Mouse (Mus musculus) hindbrain, embryonic 16.5 days (tissue): Measurements from ENCODE around the gene Agap3. TPM values are rescaled to one million over a fixed set of nuclear protein-coding genes. Genes with fewer than 3 reads are reported as not detected.

ENCODE experiments used
- ATAC-seq: fragments of 200-750 bp; cut with Nextera tagmentation; 2 replicates; pipeline ENCODE4 v1.8.0; 2017; ENCODE audit warnings: moderate TSS enrichment, moderate library complexity
- H3K27ac ChIP-seq: fragments of 300-500 bp; sonication (generic); 2 replicates; pipeline ENCODE4 v1.5.1; 2014; ENCODE audit warnings: low read depth, mild to moderate bottlenecking, control low read depth, low read length, moderate library complexity
- H3K27me3 ChIP-seq: fragments of 300-500 bp; sonication (generic); replicated peaks from 2 replicates; pipeline ENCODE4 v1.6.1; 2014; ENCODE audit warnings: low read length; ENCODE audit not compliant: control insufficient read depth, insufficient read depth
- H3K36me3 ChIP-seq: fragments of 300-500 bp; sonication (generic); 2 replicates; pipeline ENCODE4 v1.6.1; 2014; ENCODE audit warnings: mild to moderate bottlenecking, low read length, moderate library complexity, mixed read lengths; ENCODE audit not compliant: control insufficient read depth, insufficient read depth
- H3K4me1 ChIP-seq: fragments of 300-500 bp; sonication (generic); 2 replicates; pipeline ENCODE4 v1.6.1; 2014; ENCODE audit warnings: low read depth, low read length; ENCODE audit not compliant: control insufficient read depth, insufficient read depth
- H3K4me2 ChIP-seq: fragments of 300-500 bp; sonication (generic); 2 replicates; pipeline ENCODE4 v1.6.1; 2014; ENCODE audit warnings: mild to moderate bottlenecking, low read length, control low read depth, moderate library complexity
- H3K4me3 ChIP-seq: fragments of 300-500 bp; sonication (generic); 2 replicates; pipeline ENCODE4 v1.5.1; 2014; ENCODE audit warnings: mild to moderate bottlenecking, low read length, control low read depth, moderate library complexity
- H3K9ac ChIP-seq: fragments of 300-500 bp; sonication (generic); 2 replicates; pipeline ENCODE4 v1.6.1; 2014; ENCODE audit warnings: low read depth, mild to moderate bottlenecking, control low read depth, low read length, moderate library complexity
- H3K9me3 ChIP-seq: fragments of 300-500 bp; sonication (generic); 2 replicates; pipeline ENCODE4 v1.6.1; 2014; ENCODE audit warnings: mild to moderate bottlenecking, low read length, moderate library complexity; ENCODE audit not compliant: control insufficient read depth
- WGBS: fragments of 180-500 bp; shearing (Covaris S2); extraction: QIAGEN DNeasy Blood & Tissue Kit; methylation state at CpG from one replicate; pipeline ENCODE4 v1.1.7; 2014; 5-methylcytosine and 5-hydroxymethylcytosine counted together
- polyA plus RNA-seq: library from polyadenylated mRNA; unstranded; fragments of >200 nt; fragmentation: Nextera tagmentation; extraction: Ambion mirVana; gene quantifications from 2 replicates; pipeline ENCODE4 v1.2.1, GENCODE M21; 2015

The Agap3 gene
- polyA plus RNA-seq, 1 experiment from 2014 or later: 47.7 TPM

GRCm38 (mm10) chr5:24495019-24495418 lies 43.0 kb downstream of the Agap3 start:
- ATAC-seq: no peak
- H3K36me3 ChIP-seq: peaks cover 37% of the 10 kb centered on the region
- H3K4me2 ChIP-seq: no peak overlapping the region
- 49% methylated on average over 15 of the region's 15 CpGs for WGBS
- no peak overlapping the region; the same call in 1 of the 2 replicates for H3K27ac ChIP-seq
- no peak overlapping the region for H3K4me3 ChIP-seq
- H3K9ac ChIP-seq: no peak overlapping the region
- peaks cover 26% of the 10 kb centered on the region for H3K4me1 ChIP-seq
- no peaks in the 10 kb centered on the region for H3K27me3 ChIP-seq
- no peaks in the 10 kb centered on the region for H3K9me3 ChIP-seq

DNA sequence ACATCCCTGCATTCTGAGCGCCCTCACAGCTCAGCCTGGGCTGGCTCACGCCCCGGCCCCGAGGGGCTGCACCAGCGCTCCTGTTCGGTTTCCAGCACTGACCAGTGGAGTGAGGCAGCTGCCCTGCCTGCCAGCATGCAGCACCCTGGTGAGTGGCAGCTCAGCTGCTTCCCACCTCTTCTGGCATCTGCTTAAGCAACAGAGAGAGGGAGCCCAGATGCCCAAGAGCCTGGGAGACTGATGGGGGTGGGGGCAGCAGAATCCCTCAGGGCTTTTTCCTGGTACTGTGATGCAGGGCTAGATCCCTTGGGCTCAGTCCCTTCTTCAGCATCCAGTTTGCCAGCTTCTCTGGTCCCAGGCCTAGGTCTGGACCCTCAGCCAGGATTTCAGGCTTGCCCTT lies 44.8 kb downstream of the Agap3 start:
- Histone ChIP-seq H3K4me3 (no peak overlapping the region), H3K27me3 (no peaks in the 10 kb centered on the region; the same call in 1 of the 2 replicates), H3K9me3 (no peaks in the 10 kb centered on the region), H3K9ac (no peak overlapping the region), H3K27ac (no peak overlapping the region), H3K36me3 (peaks cover 41% of the 10 kb centered on the region), H3K4me2 (no peak overlapping the region), H3K4me1 (peaks cover 24% of the 10 kb centered on the region)
- WGBS: 29% methylated on average over 6 of the region's 6 CpGs
- no peak for ATAC-seq

DNA sequence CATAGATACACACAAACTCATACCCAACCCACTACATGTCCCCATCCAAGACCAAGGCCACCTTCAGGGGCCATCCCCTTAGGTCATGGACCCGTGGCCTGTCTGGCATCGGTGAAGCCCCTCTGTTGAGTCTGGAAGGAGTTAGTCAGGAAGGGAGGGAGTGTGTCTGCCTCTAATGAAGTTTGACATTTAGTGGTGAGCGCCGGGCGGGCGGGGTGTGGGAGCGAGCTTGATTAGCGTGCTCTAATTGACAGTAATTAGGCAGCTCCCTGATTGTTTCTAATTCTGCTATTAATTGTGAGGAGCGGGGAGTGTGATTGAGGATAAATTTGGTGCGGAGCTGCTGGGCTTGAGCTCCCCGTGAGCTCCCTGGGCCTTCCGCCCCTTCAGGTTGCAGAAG lies 45.5 kb downstream of the Agap3 start:
- peaks cover 24% of the 10 kb centered on the region for H3K4me1 ChIP-seq
- no peaks in the 10 kb centered on the region for H3K9me3 ChIP-seq
- no peak overlapping the region for H3K27ac ChIP-seq
- H3K27me3 ChIP-seq: no peaks in the 10 kb centered on the region; the same call in 1 of the 2 replicates
- H3K4me2 ChIP-seq: no peak overlapping the region
- H3K4me3 ChIP-seq: no peak overlapping the region
- no peak overlapping the region for H3K9ac ChIP-seq
- 48% methylated on average over 12 of the region's 12 CpGs for WGBS
- H3K36me3 ChIP-seq: peaks cover 38% of the 10 kb centered on the region
- no peak for ATAC-seq

- no peak for ATAC-seq
- H3K36me3 ChIP-seq: peaks cover 33% of the 10 kb centered on the region
- peaks cover 24% of the 10 kb centered on the region for H3K4me1 ChIP-seq
- no peak overlapping the region for H3K9ac ChIP-seq
- H3K27me3 ChIP-seq: no peaks in the 10 kb centered on the region; the same call in 1 of the 2 replicates
- H3K4me2 ChIP-seq: no peak overlapping the region
- H3K4me3 ChIP-seq: no peak overlapping the region
- H3K27ac ChIP-seq: no peak overlapping the region; the same call in 1 of the 2 replicates
- H3K9me3 ChIP-seq: no peaks in the 10 kb centered on the region
- 51% methylated on average over 10 of the region's 10 CpGs for WGBS
These were observed 47.1 kb downstream of the Agap3 start for GRCm38 (mm10) chr5:24499113-24499512.

DNA sequence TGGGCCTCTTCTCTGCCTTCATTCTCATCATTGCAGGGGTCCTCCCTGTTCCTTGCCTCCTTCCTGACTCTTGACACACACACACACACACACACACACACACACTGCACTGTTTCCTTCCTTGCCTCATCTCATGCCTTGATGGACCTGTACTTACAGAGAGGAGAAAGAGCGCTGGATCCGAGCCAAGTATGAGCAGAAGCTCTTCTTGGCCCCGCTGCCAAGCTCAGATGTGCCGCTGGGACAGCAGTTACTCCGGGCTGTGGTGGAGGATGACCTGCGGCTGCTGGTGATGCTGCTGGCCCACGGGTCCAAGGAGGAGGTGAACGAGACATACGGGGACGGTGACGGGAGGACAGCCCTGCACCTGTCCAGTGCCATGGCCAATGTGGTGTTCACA lies 48.9 kb downstream of the Agap3 start:
- peaks cover 4% of the 10 kb centered on the region for H3K27me3 ChIP-seq
- H3K4me2 ChIP-seq: no peak overlapping the region
- WGBS: 70% methylated on average over 10 of the region's 11 CpGs
- H3K27ac ChIP-seq: no peak overlapping the region
- H3K9ac ChIP-seq: no peak overlapping the region; the same call in 1 of the 2 replicates
- no peaks in the 10 kb centered on the region for H3K9me3 ChIP-seq
- peaks cover 33% of the 10 kb centered on the region for H3K36me3 ChIP-seq
- H3K4me1 ChIP-seq: peaks cover 24% of the 10 kb centered on the region
- H3K4me3 ChIP-seq: no peak overlapping the region
- 0 out of 2 replicates have a peak, but pooled peaks have one; percentile 5 for ATAC-seq

- WGBS: 82% methylated on average over 4 of the region's 4 CpGs
These were observed 50.8 kb downstream of the Agap3 start for GRCm38 (mm10) chr5:24502786-24503185.

GRCm38 (mm10) chr5:24505513-24505912 lies 53.5 kb downstream of the Agap3 start:
- ATAC-seq: no peak
- H3K27me3 ChIP-seq: peaks cover 4% of the 10 kb centered on the region
- peaks cover 7% of the 10 kb centered on the region for H3K4me1 ChIP-seq
- H3K36me3 ChIP-seq: peaks cover 17% of the 10 kb centered on the region
- 58% methylated on average over 2 of the region's 2 CpGs for WGBS
- H3K27ac ChIP-seq: no peak overlapping the region
- no peaks in the 10 kb centered on the region for H3K9me3 ChIP-seq
- H3K4me3 ChIP-seq: no peak overlapping the region
- H3K9ac ChIP-seq: no peak overlapping the region
- no peak overlapping the region for H3K4me2 ChIP-seq

More at GRCm38 (mm10) chr5:24502786-24503185, 50.8 kb downstream of the Agap3 start:
- no peak overlapping the region for H3K4me3 ChIP-seq
- ATAC-seq: no peak
- H3K27ac ChIP-seq: no peak overlapping the region
- peaks cover 4% of the 10 kb centered on the region for H3K27me3 ChIP-seq
- no peaks in the 10 kb centered on the region for H3K9me3 ChIP-seq
- no peak overlapping the region for H3K9ac ChIP-seq
- no peak overlapping the region for H3K4me2 ChIP-seq
- H3K4me1 ChIP-seq: peaks cover 11% of the 10 kb centered on the region
- peaks cover 33% of the 10 kb centered on the region for H3K36me3 ChIP-seq

DNA sequence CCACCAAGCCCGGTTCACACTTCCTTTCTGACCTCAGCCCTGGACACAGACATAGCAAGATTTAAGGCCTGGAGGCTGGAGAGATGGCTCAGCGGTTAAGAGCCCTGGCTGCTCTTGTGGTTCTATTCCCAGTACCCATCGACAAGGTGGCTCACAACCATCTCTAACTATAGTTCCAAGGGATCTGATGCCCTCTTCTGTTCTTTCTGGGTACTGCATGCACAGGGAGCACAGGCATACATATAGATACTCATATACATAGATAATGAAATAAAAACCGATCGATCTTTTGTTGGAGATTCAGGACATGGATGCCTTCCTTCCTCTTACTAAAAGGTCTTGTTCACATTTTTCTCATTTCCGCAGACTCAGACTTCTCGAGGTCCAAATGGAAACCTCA lies 56.4 kb downstream of the Agap3 start:
- peaks cover 4% of the 10 kb centered on the region for H3K27me3 ChIP-seq
- H3K9me3 ChIP-seq: no peaks in the 10 kb centered on the region
- H3K4me3 ChIP-seq: no peak overlapping the region
- peaks cover 7% of the 10 kb centered on the region for H3K4me1 ChIP-seq
- no peak overlapping the region for H3K4me2 ChIP-seq
- 93% methylated on average over 7 of the region's 7 CpGs for WGBS
- no peak overlapping the region for H3K27ac ChIP-seq
- ATAC-seq: no peak
- no peak overlapping the region for H3K9ac ChIP-seq
- H3K36me3 ChIP-seq: no peaks in the 10 kb centered on the region

- no peaks in the 10 kb centered on the region for H3K9me3 ChIP-seq
- H3K4me3 ChIP-seq: no peak overlapping the region
- no peaks in the 10 kb centered on the region for H3K36me3 ChIP-seq
- H3K4me1 ChIP-seq: no peaks in the 10 kb centered on the region
- H3K27ac ChIP-seq: no peak overlapping the region
- H3K27me3 ChIP-seq: no peaks in the 10 kb centered on the region
- ATAC-seq: 0 out of 2 replicates have a peak, but pooled peaks have one; percentile 25
- H3K9ac ChIP-seq: no peak overlapping the region
- WGBS: 59% methylated on average over 11 of the region's 11 CpGs
- H3K4me2 ChIP-seq: no peak overlapping the region
These were observed 58.7 kb downstream of the Agap3 start for GRCm38 (mm10) chr5:24510635-24511034.

DNA sequence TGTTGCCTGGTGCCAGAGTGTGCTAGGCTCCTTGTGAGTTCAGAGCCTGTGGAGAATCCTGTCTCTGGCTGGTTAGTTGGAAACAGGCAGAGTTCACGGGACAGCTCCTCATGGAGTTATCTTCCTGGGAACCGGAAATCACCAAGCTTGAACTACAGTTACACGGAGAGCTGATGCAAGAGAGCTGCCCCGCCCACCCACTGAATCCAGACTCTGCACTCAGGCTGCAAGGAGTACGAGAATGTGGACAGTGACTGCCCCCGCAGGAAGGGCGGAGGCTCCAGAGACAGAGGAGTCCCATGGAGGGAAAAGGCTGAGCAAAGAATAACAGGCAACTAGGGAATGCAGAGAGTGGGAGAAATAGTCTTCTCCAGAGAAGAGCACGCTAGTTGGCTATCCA lies 60.3 kb downstream of the Agap3 start:
- H3K4me2 ChIP-seq: no peak overlapping the region
- no peaks in the 10 kb centered on the region for H3K36me3 ChIP-seq
- no peaks in the 10 kb centered on the region for H3K4me1 ChIP-seq
- no peak for ATAC-seq
- H3K27ac ChIP-seq: no peak overlapping the region
- 63% methylated on average over 8 of the region's 8 CpGs for WGBS
- H3K9me3 ChIP-seq: no peaks in the 10 kb centered on the region
- no peak overlapping the region for H3K9ac ChIP-seq
- no peak overlapping the region for H3K4me3 ChIP-seq
- no peaks in the 10 kb centered on the region for H3K27me3 ChIP-seq
